Mouse (Mus musculus) cerebral cortex, adult 2 months (tissue): ENCODE measurements around the gene Ubac2.

ENCODE experiments used
- WGBS: fragments of 180-500 bp; shearing (Covaris S2); methylation state at CpG from one replicate; pipeline ENCODE4 v1.1.7; 2018; 5-methylcytosine and 5-hydroxymethylcytosine counted together

The Ubac2 gene

DNA sequence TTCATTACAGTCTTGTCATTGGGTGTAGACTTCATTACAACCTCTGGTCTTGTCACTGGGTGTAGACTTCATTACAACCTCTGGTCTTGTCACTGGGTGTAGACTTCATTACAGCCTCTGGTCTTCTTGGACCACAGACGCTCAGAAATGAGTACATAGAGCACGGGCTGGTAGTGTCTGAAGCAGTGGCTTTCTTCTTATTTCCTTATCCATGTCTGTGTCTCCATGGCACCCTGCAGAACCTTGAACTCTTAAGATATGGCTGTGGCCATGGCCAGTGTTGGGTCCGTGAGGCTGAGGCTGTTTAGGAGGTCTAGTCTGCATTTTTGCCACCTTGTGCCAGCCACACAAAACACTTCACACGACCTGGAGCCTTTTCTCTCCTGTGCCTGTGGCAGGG, 129.8 kb downstream of the Ubac2 start:
- 93% methylated on average over 4 of the region's 4 CpGs for WGBS

DNA sequence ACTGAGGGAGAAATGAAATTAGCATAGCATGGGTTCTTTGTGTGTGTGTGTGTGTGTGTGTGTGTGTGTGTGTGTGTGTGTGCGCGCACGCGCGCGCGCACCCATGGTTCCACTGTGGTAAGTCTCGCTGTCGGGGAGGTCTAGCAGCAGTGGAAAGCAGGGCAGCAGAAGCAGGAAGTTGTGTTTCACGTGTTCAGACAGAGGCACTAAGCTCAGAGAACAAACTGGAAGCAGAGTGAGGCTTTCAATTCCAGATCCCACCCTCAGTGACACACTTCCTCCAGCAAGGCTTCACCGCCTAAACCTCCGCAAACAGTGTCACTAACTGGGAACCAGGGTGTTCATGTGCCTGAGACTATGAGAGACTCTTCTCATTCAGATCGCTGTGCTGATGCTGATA, 131.1 kb downstream of the Ubac2 start:
- 84% methylated on average over 13 of the region's 13 CpGs for WGBS

DNA sequence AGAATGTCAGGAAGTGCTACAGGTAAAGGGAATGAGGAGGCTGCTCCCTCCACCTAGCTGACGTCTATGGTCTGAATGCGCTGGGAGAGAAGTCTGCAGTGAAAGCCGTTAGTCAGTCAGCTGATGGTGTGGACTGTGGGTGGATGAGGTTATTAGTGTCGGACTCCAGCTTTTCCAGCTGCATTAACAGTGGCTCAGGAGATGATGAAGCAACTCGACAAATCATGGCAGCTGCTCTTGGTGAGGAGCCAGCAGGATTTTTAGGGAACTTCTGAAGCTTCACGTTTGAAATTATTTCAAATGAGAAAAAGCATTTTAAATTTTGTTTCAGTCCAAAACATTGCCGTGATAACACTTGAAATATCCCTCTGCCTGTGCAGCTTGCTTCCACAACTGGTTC, 131.9 kb downstream of the Ubac2 start:
- 50% methylated on average over 7 of the region's 7 CpGs for WGBS

DNA sequence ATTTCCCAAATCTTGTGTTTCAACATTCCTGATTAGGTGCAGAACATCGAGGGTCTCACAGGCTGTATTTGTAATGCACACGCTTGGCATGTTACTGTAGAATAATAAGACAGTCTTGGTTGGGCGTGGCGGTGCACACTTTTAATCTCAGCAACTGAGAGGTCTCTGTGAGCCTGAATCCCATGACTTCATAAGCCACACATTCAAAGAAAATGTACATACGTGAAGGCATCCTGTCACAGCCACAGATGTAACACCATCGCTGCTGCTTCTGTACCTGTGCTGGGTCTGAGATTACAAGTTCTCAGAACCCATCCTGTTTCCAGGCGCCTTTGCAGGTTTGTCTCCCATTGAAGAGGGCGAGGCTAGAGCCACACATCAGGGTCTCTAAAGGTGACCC, 133.3 kb downstream of the Ubac2 start:
- 96% methylated on average over 8 of the region's 8 CpGs for WGBS

DNA sequence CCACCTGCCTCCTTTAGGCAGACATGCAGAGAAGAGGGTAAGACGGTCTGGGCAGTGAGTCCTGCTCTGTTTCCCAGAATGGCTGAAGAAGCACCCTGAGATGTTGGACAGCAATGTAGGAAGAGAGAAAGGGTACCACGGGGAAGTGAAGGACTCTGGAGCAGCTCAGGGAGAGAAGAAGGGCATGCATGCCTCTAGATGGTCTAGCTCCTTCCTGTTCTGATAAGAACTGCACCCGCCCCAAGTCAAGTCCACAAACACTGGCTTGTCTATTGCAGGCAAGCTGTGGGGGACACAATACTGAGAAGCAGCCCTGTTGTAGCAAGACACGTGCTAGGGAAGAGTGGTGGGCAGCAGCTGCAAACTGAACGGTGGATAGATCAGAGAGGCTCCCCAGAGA, 133.8 kb downstream of the Ubac2 start:
- 78% methylated on average over 5 of the region's 5 CpGs for WGBS

DNA sequence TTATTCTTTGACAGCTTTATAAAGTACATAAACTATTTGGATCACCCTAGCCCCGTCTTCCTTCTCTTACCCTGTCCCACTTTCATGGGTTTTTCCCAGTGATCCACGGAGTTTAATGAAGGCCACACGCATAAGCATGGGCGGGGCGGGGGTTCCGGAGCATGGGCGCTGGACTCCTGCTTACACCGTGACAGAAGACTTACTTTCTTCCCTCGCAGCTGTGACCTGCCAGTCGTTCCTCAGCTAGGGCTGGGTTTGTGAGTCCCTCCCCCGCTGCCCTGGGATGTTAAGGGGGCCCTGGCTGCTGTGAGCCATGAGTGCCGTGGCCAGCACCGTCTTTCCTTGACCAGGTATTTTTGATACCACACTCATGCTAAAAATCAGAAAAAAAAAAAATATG, 134.4 kb downstream of the Ubac2 start:
- WGBS, result 88% methylated on average over 13 of the region's 13 CpGs

DNA sequence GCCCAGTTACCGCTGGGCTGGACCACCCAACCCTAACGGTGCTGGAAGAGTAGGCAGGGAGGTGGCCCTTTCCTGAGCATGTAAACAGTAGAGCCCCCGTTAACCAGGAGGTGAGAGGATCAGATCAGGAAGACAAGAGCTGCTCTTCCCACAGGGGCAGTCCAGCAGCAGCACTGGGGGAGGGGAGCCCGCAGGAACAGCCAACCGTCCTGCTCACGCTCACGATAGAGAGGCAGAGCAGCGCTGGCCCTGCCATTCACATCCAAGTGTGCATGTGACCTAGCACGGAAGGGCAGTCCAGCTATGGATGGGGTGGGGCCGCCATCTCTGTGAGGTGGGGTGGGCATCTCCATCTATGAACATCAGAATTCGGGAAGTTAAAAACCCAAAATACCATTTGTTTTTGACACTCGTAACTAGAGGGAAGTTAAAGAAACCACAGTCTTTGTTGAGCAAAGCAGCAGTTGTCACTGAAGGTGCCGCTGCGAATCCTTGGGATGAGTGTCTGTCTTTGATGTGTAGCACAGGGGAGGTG, 135.1 kb downstream of the Ubac2 start:
- 89% methylated on average over 14 of the region's 14 CpGs for WGBS

DNA sequence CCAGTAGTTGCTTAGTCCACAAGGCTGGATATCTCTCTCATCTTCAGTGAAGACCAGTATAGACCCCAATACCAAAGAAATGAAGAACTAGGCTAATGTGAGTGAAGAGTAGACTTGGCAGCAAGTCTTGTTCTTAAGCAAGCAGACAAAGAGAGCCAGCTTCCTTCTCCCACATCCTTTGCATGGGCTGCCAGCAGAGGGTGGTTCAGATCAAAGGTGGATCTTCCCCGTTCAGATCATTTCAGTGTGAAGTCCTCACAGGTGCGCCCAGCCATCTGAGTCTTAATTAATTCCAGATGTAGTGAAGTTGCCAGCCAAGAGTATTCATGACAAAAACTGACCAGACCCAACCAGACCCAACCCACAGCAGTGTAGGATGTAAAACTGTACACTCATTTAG, 139.5 kb downstream of the Ubac2 start:
- 75% methylated on average over 2 of the region's 2 CpGs for WGBS

DNA sequence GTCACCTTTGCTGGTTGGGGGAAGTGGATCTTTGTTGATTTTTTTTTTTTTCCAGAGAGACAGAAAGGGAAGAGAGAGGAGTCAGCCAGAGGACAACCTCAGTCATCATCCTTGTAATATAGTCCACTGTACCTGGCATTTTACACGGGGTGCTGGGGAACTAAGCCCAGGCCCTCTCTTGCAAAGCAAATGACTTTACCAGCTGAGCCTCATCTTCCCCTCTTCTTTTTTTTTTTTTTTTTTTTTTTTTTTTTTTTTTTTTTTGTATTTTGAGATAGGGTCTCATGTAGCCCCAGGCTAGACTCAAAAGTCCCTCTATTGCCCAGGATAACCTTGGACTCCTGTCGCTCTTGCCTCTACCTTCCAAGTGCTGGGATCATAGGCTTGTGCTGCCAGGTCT, 141.0 kb downstream of the Ubac2 start:
- WGBS, result 98% methylated on average over 2 of the region's 2 CpGs

DNA sequence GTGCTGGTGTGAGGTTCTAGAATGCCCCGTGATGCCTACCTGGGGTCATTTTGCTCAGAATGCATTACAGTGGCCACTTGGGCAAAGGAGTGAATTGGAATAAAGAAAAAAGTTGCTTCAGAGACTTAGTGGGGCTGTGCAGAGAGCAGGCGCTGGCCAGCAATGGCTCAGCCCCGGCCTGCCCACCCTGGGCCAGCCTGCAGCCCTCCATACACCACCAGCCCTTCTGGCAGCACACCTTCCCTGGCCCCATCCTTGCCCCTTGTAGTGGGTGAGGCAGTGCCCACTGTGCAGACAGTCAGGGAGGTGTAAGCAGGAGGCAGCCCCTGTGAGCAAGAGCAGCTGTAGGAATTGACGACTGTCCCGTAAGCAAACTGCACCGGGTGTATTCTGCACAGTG, 142.1 kb downstream of the Ubac2 start:
- 94% methylated on average over 6 of the region's 6 CpGs for WGBS

DNA sequence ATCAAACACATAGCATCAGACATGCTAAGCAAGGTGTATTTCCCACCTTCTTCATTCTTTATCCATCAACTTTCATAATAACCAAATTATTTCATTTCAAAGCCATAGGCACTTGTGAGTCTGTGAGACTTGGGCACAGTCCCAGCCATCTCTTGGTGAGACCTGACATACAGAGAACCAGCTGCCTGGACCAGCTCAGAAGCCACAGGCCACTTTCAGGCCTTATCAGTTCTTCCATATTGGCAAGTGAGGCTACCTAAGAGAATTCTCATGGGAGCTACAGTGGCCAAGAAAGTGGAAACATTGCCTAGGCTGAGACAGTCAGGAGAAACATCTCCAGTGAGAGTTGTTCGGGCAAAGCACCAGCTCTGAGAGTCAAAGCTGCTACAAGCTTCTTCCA, 144.6 kb downstream of the Ubac2 start:
- 100% methylated on average over 1 of the region's 1 CpGs for WGBS

DNA sequence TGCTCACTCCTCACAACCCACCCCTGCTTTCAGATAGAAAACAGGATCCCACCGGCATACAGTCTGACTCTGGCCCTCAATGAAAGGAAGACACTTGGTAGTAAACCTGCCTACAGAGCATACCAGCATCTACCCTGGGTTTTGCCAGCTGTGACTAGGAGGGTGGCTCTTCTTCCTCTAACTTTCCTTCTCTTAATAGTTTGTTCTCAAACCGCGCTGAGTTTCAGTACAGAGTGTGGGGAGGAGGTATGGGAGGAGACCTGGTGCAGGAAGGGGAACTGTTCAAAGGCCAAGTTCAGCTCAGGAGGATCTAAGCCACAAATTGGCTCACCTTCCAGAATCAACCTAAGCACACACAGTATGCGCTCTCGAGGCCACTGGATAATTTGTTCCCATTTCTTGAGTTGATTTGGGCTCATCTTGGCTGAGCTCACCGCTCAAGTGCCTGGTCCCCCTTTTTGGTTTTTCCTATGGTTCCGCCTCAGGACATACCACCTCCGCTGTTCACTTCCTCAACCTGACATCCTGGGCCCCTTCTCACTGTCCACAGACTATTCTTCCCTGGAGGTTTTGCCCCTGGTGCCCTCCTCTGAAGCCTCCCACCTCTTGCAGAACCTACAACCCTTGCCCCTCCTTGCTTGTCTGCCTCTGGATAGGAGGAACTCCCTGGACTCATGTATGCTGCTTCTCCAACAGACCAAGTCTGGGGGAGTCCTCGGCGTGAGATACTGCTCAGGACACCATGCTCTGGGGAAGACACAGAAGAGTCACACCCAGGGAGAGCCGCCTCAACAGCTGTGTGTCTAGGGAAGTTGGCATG, 150.7 kb downstream of the Ubac2 start:
- WGBS, result 83% methylated on average over 11 of the region's 11 CpGs

DNA sequence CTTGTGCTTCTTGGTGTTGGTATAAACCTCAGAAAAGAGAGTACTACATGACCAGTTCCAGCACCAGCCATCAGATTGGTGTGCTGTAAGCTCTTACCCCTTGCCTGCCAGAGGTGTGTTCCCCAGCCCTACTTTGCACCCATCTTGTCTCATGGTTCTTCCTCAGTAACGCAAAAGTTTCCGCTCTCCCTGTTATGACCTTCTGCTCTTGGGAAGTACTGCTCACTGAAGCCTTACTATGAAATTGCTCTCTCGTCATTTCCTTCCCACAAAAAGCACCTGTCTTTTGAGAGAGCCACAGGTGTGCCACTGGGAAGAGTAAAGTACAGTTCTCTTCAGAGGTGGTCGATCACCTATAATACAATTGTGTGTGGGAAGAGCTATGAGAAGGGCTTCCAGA, 151.4 kb downstream of the Ubac2 start:
- 94% methylated on average over 4 of the region's 4 CpGs for WGBS

DNA sequence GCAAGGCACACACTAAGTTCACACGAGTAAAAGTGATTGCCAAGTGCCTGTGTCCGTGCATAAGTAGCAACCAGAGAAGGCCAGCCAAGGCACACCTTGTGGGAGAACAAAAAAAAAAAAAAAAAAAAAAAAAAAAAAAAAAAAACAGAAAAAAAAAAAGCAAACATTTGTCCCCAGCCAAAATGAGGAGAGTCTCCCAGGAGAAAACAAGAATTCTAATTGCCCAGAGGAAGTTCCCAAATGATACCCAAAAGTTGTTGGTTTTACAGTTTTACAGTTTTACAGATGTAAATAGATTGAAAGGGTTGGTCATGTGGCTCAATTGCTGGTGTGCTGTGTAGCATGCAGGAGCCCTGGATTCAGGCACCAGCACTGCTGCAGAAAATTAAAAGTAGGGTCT, 153.6 kb downstream of the Ubac2 start:
- WGBS, result 91% methylated on average over 2 of the region's 2 CpGs

DNA sequence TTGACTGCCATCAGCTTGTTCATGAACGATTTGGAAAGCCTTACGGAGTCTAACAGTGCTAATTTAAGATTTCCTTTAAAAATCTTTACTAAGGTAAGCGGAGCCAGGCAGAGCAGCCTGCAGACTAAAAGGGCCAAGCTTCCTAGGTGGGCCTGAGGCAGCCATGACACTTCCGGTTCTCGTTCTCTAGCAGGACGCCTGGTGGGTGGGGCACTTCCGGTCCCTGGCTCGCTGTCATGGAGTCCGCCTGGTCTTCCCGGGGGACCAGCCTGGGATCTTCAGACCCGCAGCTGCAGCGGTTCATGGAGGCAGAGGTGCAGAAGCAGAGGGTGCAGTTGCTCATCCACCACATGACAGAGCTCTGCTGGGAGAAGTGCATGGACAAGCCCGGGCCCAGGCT, 156.0 kb downstream of the Ubac2 start, which contains the start of gene Timm8a2:
Gene Timm8a2 (plus strand): TSS at position 224 of the 400 bp plus-strand sequence.
- WGBS, result 94% methylated on average over 13 of the region's 13 CpGs

DNA sequence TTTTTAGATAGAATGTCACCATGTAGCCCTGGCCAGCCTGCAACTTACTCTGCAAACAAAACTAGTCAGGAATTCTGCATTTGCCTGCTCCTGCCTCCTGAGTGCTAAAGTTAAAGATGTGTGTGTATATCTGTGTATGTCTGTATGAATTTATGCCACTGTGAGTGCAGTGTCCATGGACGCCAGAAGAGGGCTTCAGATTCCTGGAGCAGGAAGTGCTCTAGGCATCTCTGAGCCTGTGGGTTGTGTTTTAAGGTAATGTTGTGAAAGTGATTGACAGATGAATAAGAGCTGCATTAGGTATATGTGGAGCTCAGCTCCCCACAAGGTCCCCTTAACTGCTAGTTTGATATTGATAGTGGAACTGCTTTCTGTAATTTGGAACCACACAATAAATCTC, 156.8 kb downstream of the Ubac2 start:
- WGBS, result 92% methylated on average over 1 of the region's 1 CpGs

DNA sequence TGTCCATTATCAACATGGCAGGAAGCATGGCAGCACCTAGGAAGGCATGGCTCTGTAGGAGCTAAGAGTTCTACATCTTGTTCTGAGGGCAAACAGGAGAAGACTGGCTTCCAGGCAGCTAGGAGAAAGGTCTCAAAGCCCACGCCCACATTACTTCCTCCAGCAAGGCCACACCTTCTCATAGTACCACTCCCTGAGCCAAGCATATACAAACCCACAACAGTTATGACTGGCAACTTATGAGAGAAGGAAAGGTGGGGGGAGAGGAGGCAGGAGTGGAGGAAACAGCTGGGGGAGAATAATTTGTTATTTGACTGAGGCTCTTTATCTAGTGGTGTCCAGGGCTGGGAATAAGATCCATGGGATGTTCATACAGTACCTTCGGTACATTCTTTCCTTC, 157.4 kb downstream of the Ubac2 start:
- 97% methylated on average over 2 of the region's 2 CpGs for WGBS

DNA sequence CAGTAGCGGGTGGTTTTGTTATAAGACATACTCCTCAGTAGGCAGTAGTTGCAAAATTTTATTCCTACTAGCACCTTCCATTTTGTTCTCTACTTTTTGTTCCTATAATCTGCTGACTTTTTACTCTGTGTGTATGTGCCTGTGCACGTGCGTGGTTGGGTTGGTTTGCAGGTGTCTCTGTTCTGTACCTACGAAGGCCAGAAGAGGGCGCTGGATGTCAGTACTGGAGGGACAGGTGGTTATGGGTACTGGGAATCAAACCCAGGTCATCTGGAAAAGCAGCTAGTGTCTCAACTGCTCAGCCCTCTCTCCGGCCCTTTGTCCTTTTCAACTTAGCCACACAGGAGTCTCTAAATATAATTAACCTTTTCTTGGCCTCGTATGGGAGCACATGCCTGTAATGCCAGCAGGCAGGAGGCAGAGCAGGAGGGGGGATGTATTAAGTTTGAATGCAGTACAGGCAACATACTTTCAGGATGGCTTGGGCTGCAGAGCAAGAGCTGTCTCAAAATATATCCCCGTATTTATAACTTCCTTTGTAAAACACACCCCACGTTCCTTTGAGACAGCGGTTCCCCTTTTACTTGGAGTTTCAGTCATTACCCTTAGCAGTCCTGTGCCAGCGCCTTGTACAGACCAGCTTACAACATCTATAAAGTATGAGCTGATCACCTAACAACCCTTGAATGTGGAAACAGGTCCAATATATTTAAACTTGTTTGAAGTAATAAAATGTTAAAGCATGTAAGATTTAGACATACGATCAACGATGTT, 160.6 kb downstream of the Ubac2 start:
- WGBS, result 84% methylated on average over 13 of the region's 13 CpGs

DNA sequence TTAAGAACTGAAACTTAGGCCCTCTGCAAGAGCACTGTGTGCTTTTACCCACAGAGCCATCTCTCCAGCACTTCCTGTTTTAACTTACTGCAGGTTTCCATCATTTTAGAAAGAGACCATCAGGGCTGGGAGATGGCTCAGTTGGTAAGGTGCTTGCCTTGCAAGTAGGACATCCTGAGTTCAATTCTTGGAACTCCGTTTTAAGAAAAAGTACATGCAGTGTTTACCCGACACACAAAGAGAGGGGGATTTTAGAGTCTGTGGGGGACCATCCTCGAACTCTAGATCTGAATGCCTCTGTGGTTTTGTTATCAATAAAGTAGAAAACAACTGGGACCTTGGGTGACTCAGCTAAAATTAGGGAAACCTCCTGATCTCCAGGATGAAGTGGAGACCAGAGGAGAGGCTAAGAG, 163.0 kb downstream of the Ubac2 start:
- 90% methylated on average over 3 of the region's 3 CpGs for WGBS

DNA sequence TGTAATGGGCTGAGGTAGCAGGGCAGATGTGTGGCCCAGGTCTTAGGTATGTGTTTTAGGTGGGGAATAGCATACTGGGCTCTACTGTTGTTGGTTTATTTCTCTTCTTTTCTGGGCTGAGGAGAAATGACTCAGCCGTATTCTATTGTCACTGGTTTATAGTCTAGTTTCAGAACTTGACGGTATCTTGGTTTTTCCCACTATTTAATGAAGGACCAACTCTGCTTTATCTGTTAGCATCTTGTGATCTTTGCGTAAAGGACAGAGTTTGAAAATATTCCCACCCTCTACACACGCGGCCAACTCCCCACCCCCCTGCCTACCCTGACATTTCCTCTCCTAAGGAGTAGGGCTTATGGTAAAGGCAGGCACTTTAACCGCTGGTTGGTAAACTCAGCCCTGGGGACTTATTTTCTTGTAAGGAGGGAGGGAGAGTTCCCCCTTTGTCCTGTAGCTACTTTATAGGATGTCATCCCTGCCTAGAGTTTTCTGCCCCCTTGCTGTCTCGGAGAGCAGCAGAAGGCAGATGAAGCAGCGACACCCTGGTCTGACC, 163.8 kb downstream of the Ubac2 start:
- WGBS, result 83% methylated on average over 8 of the region's 8 CpGs

DNA sequence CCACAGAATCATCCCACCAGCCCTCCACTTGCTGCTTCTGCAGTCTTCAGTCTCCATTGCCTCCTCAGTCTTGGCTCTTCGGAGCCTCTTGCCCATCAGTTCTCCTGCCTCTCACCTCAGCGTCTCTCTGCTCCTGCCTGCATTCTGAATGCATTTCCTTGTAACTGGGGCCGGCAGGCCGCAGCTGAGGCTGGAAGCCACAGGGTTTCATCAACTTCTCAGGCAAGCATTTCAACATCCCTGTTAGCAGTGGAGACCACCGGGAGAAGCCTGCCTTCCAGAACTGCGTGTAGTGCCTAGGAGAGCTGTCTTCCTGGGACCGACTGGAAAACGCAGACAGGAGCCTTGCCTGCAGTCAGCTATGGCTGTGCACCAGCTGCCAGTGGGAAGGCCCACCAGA, 169.4 kb downstream of the Ubac2 start:
- WGBS, result 92% methylated on average over 8 of the region's 8 CpGs

DNA sequence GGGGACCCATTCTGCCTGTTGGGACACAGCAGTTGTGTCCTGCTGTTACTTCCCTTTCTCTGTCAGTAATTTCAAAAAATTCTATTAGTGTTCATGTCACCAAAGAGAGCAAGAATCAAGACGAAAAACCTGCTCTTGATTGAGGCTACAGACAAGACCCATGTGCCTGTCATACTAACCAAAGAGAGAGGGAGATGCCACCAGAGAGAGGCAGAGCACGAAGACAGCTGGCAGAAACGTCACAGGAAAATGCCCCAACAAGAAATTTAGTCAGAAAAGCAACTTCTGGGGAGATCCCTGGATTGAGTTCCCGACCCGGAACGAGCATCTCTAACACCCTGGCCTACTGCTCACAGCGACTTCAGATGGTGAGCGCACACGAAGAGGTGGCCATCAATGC, 170.4 kb downstream of the Ubac2 start:
- 89% methylated on average over 9 of the region's 9 CpGs for WGBS
